Mouse (Mus musculus): Measurements from ENCODE around the gene Ssrp1. TPM values are rescaled to one million over a fixed set of nuclear protein-coding genes. Genes with fewer than 3 reads are reported as not detected.

The Ssrp1 gene
- 161 TPM for polyA plus RNA-seq (2017; shearing (Covaris generic))

GRCm38 (mm10) chr2:85037047-85038026 lies at the start of gene Ssrp1, which contains the start of gene P2rx3:
Ssrp1 (plus strand) TSS chr2:85037234.
P2rx3 (minus strand) TSS chr2:85037462.

GRCm38 (mm10) chr2:84987930-84988329 lies 49.1 kb upstream of the Ssrp1 start, which contains the start of gene Prg3:
Prg3 (plus strand) TSS chr2:84988215.

GRCm38 (mm10) chr2:85047596-85048167 lies 10.6 kb downstream of the Ssrp1 start, which contains the start of gene Tnks1bp1:
Tnks1bp1 (plus strand) TSS chr2:85048022.

Other genes starting within 250 kb of the Ssrp1 start
- gene Ube2l6, start 238.4 kb upstream of the Ssrp1 start, polyA plus RNA-seq (2017; shearing (Covaris generic)) = 0.73 TPM
- gene Smtnl1, start 214.6 kb upstream of the Ssrp1 start, polyA plus RNA-seq (2017; shearing (Covaris generic)) = not detected
- gene Timm10, start 210.2 kb upstream of the Ssrp1 start, polyA plus RNA-seq (2017; shearing (Covaris generic)) = 20.9 TPM
- gene Slc43a1, start 198.4 kb upstream of the Ssrp1 start, polyA plus RNA-seq (2017; shearing (Covaris generic)) = not detected
- gene Rtn4rl2, start 150.5 kb upstream of the Ssrp1 start, polyA plus RNA-seq (2017; shearing (Covaris generic)) = not detected
- gene Slc43a3, start 100.7 kb upstream of the Ssrp1 start, polyA plus RNA-seq (2017; shearing (Covaris generic)) = 0.71 TPM
- gene Prg2, start 56.8 kb upstream of the Ssrp1 start, polyA plus RNA-seq (2017; shearing (Covaris generic)) = not detected
- not detected for gene Prg3, start 49.0 kb upstream of the Ssrp1 start, polyA plus RNA-seq (2017; shearing (Covaris generic))
- gene P2rx3, start 228 bp downstream of the Ssrp1 start, polyA plus RNA-seq (2017; shearing (Covaris generic)) = 0.85 TPM
- gene Tnks1bp1, start 10.8 kb downstream of the Ssrp1 start, polyA plus RNA-seq (2017; shearing (Covaris generic)) = 11.0 TPM
- not detected for gene Aplnr, start 99.0 kb downstream of the Ssrp1 start, polyA plus RNA-seq (2017; shearing (Covaris generic))
- gene Lrrc55, start 160.0 kb downstream of the Ssrp1 start, polyA plus RNA-seq (2017; shearing (Covaris generic)) = not detected

Data from naive thymus-derived CD4-positive, alpha-beta T cell, adult 5 months (primary cell).